In the genomic region with DNA sequence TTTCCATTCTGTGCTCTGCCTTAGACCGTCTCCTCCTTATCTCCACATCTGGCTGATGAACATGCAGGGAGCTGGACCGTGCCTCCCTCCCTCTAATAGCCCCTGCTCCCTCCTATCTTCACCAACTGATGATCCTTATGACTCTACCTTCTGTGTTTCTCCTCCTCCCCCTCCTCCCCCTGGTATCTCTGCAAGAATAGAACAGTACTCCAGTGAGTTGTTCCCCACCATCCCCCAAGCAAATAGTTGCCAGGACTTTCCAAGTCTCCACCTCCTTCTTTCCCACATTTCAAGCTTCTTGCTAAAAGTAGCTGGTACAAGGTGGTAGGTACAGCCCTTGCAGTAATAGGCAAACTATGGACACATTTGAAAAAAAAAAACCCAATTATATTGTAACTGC, we compare ENCODE assay signal across 26 mouse cellular contexts.
A peak's percentile ranks its signal among the peaks of the same experiment; 100 is the strongest.
DNase-seq lines count a peak whose midpoint lies in the region; ATAC-seq and TF ChIP-seq lines count a peak whose summit lies in the region.
"Had no signal": no experiment of that assay in that cellular context is flagged by ENCODE, and none has a peak within 500 bp of the region (broad histone marks: within the 10 kb centered on the region; RNA-seq: fewer than 3 reads in every experiment).

No protein-coding gene starts in this region.

- no peak overlapping the region for H3K27ac ChIP-seq in lung, postnatal 0 days (ENCODE audit: low read length)
- H3K27ac ChIP-seq: embryonic facial prominence, embryonic 15.5 days; hindbrain, embryonic 13.5 days; kidney, postnatal 0 days; limb, embryonic 12.5 days; liver, embryonic 12.5 days; midbrain, embryonic 12.5 days; neural tube, embryonic 15.5 days; stomach, embryonic 15.5 days had no signal

- no peaks in the 10 kb centered on the region for H3K27me3 ChIP-seq in lung, postnatal 0 days (replicated peaks; ENCODE audit: insufficient read depth, low read length)
- H3K27me3 ChIP-seq: embryonic facial prominence, embryonic 15.5 days; hindbrain, embryonic 13.5 days; limb, embryonic 12.5 days; midbrain, embryonic 12.5 days; neural tube, embryonic 15.5 days; stomach, embryonic 15.5 days had no signal

- no peak overlapping the region for H3K9ac ChIP-seq in lung, postnatal 0 days (replicated peaks; ENCODE audit: low read depth)
- H3K9ac ChIP-seq: embryonic facial prominence, embryonic 15.5 days; hindbrain, embryonic 13.5 days; limb, embryonic 12.5 days; liver, embryonic 12.5 days; midbrain, embryonic 12.5 days; neural tube, embryonic 15.5 days; stomach, embryonic 15.5 days had no signal

- ATAC-seq in lung, postnatal 0 days: no peak
- ATAC-seq: forebrain, embryonic 14.5 days; liver, embryonic 12.5 days had no signal

- H3K9me3 ChIP-seq in lung, postnatal 0 days (ENCODE audit: low read length): no peaks in the 10 kb centered on the region
- H3K9me3 ChIP-seq: embryonic facial prominence, embryonic 15.5 days; hindbrain, embryonic 13.5 days; limb, embryonic 12.5 days; liver, embryonic 12.5 days; midbrain, embryonic 12.5 days; neural tube, embryonic 15.5 days; stomach, embryonic 15.5 days had no signal

- no peak for TF ChIP-seq EP300 in lung, postnatal 0 days (IDR thresholded peaks at IDR 0.05)

- H3K36me3 ChIP-seq in lung, postnatal 0 days (ENCODE audit: insufficient read depth, low read length): no peaks in the 10 kb centered on the region
- H3K36me3 ChIP-seq: embryonic facial prominence, embryonic 15.5 days; hindbrain, embryonic 13.5 days; limb, embryonic 12.5 days; liver, embryonic 12.5 days; midbrain, embryonic 12.5 days; neural tube, embryonic 15.5 days; stomach, embryonic 15.5 days had no signal

- 71% methylated on average over 2 of the region's 2 CpGs for WGBS in lung, postnatal 0 days

- TF ChIP-seq CTCF in lung, postnatal 0 days (IDR thresholded peaks at IDR 0.05): no peak

- intact Hi-C loops in left cerebral cortex, postnatal 10 days (cut with DNase I): no loop called here
- intact Hi-C loops in left cerebral cortex, postnatal 36 days (cut with DNase I): no loop called here

- no peak overlapping the region for H3K4me2 ChIP-seq in lung, postnatal 0 days (replicated peaks; ENCODE audit: low read depth, low read length)
- H3K4me2 ChIP-seq: embryonic facial prominence, embryonic 15.5 days; heart, embryonic 11.5 days; hindbrain, embryonic 13.5 days; limb, embryonic 12.5 days; liver, embryonic 12.5 days; midbrain, embryonic 12.5 days; neural tube, embryonic 15.5 days; stomach, embryonic 15.5 days had no signal

- no peak overlapping the region for H3K4me3 ChIP-seq in lung, postnatal 0 days (ENCODE audit: low read depth, low read length)
- H3K4me3 ChIP-seq: embryonic facial prominence, embryonic 15.5 days; hindbrain, embryonic 13.5 days; limb, embryonic 12.5 days; liver, embryonic 12.5 days; midbrain, embryonic 12.5 days; neural tube, embryonic 15.5 days; stomach, embryonic 15.5 days had no signal

- peak; percentile 55 to 65 for DNase-seq in frontal cortex, adult 2 months (ENCODE audit: extremely low spot score in 1 of 2, low spot score in 1 of 2)
- DNase-seq in frontal cortex, postnatal 25 days (ENCODE audit: low spot score in 2 of 2): no peak
- peak; percentile 42 for DNase-seq in left cerebral cortex, adult 11 months (ENCODE audit: low spot score)
- no peak for DNase-seq in left cerebral cortex, postnatal 10 days (ENCODE audit: extremely low spot score in 1 of 2, low spot score in 2 of 2)
- peak; percentile 83 for DNase-seq in brain, adult 2 months (ENCODE audit: low read depth, low spot score)
- DNase-seq in left cerebral cortex, postnatal 36 days (ENCODE audit: low spot score in 2 of 2): peak; percentile 56 to 64
- no peak for DNase-seq in lung, postnatal 0 days (ENCODE audit: low spot score)
- DNase-seq: adrenal gland, postnatal 10 days; cerebellum, adult 2 months; cerebellum, postnatal 36 days; gastrocnemius, postnatal 36 days; heart, postnatal 36 days; kidney, adult 18-20 months; lung, adult 2 months; thymus, adult 18-20 months; thymus, postnatal 36 days had no signal

- H3K4me1 ChIP-seq in lung, postnatal 0 days (ENCODE audit: insufficient read depth, low read depth, low read length): no peaks in the 10 kb centered on the region
- H3K4me1 ChIP-seq: liver, embryonic 12.5 days; stomach, embryonic 15.5 days had no signal

Comparison
In these comparisons a context has a peak if more than half of its experiments do, and no peak if none do; other contexts are left out.
1. DNase-seq: peak in frontal cortex, adult 2 months (2 of 2), left cerebral cortex, adult 11 months (single experiment), brain, adult 2 months (single experiment) and left cerebral cortex, postnatal 36 days (2 of 2); none in frontal cortex, postnatal 25 days (0 of 2), left cerebral cortex, postnatal 10 days (0 of 2) and lung, postnatal 0 days (single experiment).